Mouse (Mus musculus) forebrain, embryonic 12.5 days (tissue): ENCODE results near the gene Lzic. TPM values are rescaled to one million over a fixed set of nuclear protein-coding genes. Genes with fewer than 3 reads are reported as not detected.

Source experiments
- ATAC-seq: fragments of 200-750 bp; cut with Nextera tagmentation; 2 replicates; pipeline ENCODE4 v1.8.0; 2017; ENCODE audit warnings: moderate TSS enrichment; ENCODE audit not compliant: low FRiP score
- H3K27ac ChIP-seq: fragments of 300-500 bp; sonication (generic); 2 replicates; pipeline ENCODE4 v1.5.1; 2016; ENCODE audit warnings: mild to moderate bottlenecking
- H3K27me3 ChIP-seq: fragments of 300-500 bp; sonication (generic); 2 replicates; pipeline ENCODE4 v1.6.1; 2016; ENCODE audit warnings: mild to moderate bottlenecking
- H3K36me3 ChIP-seq: fragments of 300-500 bp; sonication (generic); replicated peaks from 2 replicates; pipeline ENCODE4 v1.6.1; 2016; ENCODE audit warnings: mild to moderate bottlenecking
- H3K4me1 ChIP-seq: fragments of 300-500 bp; sonication (generic); 2 replicates; pipeline ENCODE4 v1.6.1; 2016
- H3K4me2 ChIP-seq: fragments of 300-500 bp; sonication (generic); 2 replicates; pipeline ENCODE4 v1.6.1; 2016; ENCODE audit warnings: mild to moderate bottlenecking, moderate library complexity
- H3K4me3 ChIP-seq: fragments of 300-500 bp; sonication (generic); replicated peaks from 2 replicates; pipeline ENCODE4 v1.5.1; 2016; ENCODE audit warnings: mild to moderate bottlenecking
- H3K9ac ChIP-seq: fragments of 300-500 bp; sonication (generic); 2 replicates; pipeline ENCODE4 v1.6.1; 2016; ENCODE audit warnings: mild to moderate bottlenecking
- H3K9me3 ChIP-seq: fragments of 300-500 bp; sonication (generic); 2 replicates; pipeline ENCODE4 v1.6.1; 2016
- WGBS: fragments of 180-500 bp; shearing (Covaris S2); methylation state at CpG from one replicate; pipeline ENCODE4 v1.1.7; 2016; 5-methylcytosine and 5-hydroxymethylcytosine counted together
- polyA plus RNA-seq: library from polyadenylated mRNA; unstranded; fragments of >200 nt; fragmentation: Nextera tagmentation; extraction: Ambion mirVana; gene quantifications from 2 replicates; pipeline ENCODE4 v1.2.1, GENCODE M21; 2016

Lzic gene
- polyA plus RNA-seq, 1 experiment from 2014 or later, result 53.6 TPM

DNA sequence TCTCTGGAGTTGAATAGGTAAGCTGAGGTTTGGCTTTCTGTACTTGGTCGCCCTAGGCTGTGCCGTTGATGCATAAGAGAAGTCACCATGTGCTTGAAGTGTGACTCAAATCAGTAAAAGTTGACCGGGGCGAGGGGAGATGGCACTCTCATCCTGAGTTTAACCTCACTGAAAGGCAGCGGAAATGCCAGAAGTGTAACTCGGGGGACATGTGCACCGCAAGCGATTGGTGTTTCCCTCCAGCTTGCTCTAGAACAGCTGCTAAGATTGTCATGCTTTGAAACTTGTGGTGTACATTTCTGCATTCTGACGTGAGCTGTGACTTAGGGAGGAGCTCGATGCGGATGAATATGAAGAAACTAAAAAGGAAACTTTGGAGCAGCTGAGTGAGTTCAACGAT, 2.7 kb downstream of the Lzic start:
- Histone ChIP-seq H3K4me3 (no peak overlapping the region), H3K36me3 (peaks cover 51% of the 10 kb centered on the region), H3K4me2 (no peak overlapping the region), H3K4me1 (peaks cover 24% of the 10 kb centered on the region), H3K9me3 (no peaks in the 10 kb centered on the region), H3K27me3 (no peaks in the 10 kb centered on the region), H3K27ac (no peak overlapping the region), H3K9ac (no peak overlapping the region)
- 93% methylated on average over 12 of the region's 12 CpGs for WGBS
- no peak for ATAC-seq

DNA sequence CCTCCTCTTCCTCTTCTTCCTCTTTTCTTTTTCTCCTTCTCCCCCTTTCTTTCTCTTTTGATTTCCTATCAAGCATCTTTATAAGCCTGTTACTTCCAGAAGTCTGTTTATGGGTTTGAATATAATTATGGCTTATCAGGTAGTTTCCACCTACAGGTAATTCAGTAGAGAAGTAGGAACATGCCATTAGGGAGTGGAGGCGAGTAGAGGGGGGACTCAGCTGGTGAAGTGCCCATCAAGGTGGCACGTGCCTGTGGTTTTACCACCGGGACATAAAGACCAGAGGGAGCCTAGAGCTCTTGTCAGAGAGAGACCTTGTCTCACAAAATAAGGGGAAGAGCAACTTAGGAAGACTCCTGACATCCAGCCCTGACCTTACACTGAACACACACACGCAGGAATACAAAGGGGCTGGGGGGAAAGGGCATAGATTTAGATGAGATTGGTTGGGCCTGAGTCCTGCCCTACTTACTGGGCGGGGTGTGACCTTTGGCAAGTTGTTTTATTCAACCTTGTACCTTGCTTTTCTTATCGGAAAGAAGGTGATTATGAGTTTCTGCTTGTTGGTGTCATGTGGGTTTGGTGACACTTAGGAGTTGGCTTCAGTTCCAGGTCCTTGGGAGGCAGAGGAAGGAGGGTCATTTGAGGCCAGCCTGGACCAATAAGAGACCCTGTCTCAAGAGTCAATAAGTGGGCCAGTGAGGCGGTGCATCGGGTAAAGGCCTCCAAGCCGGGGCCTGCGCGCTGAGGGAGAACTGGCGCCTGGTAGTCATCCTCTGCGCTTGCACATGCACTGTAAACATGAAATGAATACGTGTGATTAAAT, 4.6 kb downstream of the Lzic start:
- Histone ChIP-seq H3K9ac (no peak overlapping the region), H3K4me1 (peaks cover 16% of the 10 kb centered on the region), H3K27me3 (no peaks in the 10 kb centered on the region), H3K27ac (no peak overlapping the region), H3K9me3 (no peaks in the 10 kb centered on the region), H3K4me3 (no peak overlapping the region), H3K4me2 (no peak overlapping the region), H3K36me3 (peaks cover 69% of the 10 kb centered on the region)
- WGBS, result 94% methylated on average over 14 of the region's 14 CpGs
- ATAC-seq, result no peak

DNA sequence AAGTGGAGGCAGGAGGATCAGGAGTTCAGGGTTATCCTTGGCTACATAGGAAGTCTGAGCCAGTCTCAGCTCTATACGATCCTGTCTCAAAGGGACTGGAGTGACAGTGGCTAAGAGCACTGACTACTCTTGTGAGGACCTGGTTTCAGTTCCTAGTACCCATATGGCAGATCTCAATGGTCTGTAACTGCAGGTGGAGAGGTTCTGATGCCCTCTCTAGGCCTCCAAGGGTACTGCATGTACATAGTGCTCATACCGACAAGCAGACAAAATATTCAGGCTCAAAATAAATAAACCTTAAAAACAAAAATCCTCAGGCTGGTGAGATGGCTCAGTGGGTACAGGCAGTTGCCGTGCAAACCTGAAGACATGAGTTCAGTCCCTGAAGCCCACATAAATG, 6.1 kb downstream of the Lzic start:
- Histone ChIP-seq H3K4me2 (no peak overlapping the region), H3K27me3 (no peaks in the 10 kb centered on the region), H3K9me3 (no peaks in the 10 kb centered on the region), H3K4me3 (no peak overlapping the region), H3K9ac (no peak overlapping the region), H3K4me1 (peaks cover 16% of the 10 kb centered on the region), H3K27ac (no peak overlapping the region), H3K36me3 (peaks cover 81% of the 10 kb centered on the region)
- 98% methylated on average over 3 of the region's 3 CpGs for WGBS
- no peak for ATAC-seq

DNA sequence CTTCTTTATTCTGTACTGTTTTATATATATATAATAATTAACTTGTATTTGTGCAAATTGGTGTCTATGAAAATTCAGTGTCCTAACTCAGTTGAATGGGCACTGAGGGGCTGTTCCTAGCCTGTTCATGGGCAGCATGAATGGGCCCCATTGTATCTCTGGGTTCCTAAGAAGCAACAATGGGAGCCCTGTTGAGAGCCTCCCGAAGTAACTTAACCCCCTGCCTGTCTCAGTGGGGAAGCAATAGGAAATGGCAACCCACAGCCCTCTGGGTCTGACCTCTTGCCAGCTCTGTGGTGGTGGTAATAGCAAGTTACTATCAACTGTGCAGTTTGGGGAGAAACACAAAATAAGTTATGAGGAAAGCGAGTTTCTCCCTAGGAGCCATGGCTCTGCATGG, 11.6 kb downstream of the Lzic start:
- peak overlapping the region; percentile 17; the same call in 1 of the 2 replicates for H3K4me2 ChIP-seq
- H3K4me3 ChIP-seq, result no peak overlapping the region
- peaks cover 72% of the 10 kb centered on the region for H3K36me3 ChIP-seq
- H3K27me3 ChIP-seq, result no peaks in the 10 kb centered on the region; the same call in 1 of the 2 replicates
- peak; percentile 65 for ATAC-seq
- H3K9me3 ChIP-seq, result no peaks in the 10 kb centered on the region
- WGBS, result 4% methylated on average over 2 of the region's 2 CpGs
- no peak overlapping the region for H3K9ac ChIP-seq
- H3K27ac ChIP-seq, result peak overlapping the region; percentile 65
- H3K4me1 ChIP-seq, result peaks cover 19% of the 10 kb centered on the region

- H3K4me2 ChIP-seq, result no peak overlapping the region
- WGBS, result 76% methylated on average over 8 of the region's 8 CpGs
- peaks cover 67% of the 10 kb centered on the region for H3K36me3 ChIP-seq
- H3K27me3 ChIP-seq, result no peaks in the 10 kb centered on the region; the same call in 1 of the 2 replicates
- no peak for ATAC-seq
- H3K27ac ChIP-seq, result no peak overlapping the region
- H3K4me1 ChIP-seq, result peaks cover 19% of the 10 kb centered on the region
- no peak overlapping the region for H3K4me3 ChIP-seq
- H3K9ac ChIP-seq, result no peak overlapping the region
- no peaks in the 10 kb centered on the region for H3K9me3 ChIP-seq
These were observed 13.9 kb downstream of the Lzic start for GRCm38 (mm10) chr4:149498901-149499300.

DNA sequence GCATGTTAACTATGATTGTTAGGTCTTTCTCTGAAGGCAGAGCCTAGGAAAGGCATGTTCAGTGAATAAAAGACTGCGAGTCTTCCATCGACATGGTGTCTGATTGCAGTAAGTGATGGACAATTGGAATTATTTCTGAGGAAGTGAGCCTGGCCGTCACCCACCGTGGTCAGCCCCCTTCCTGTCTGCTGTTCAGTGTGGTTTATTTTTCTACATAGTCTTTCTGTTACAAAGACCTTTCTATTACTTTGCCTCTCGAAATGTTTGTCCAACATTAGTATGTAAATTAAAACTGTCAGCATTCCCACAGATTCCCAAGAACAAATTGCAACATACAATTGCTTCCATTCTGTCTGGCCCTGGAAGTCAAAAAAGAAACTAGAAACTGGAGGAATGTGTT, 14.8 kb downstream of the Lzic start:
- H3K27ac ChIP-seq, result no peak overlapping the region
- H3K4me1 ChIP-seq, result peaks cover 24% of the 10 kb centered on the region
- ATAC-seq, result no peak
- H3K9me3 ChIP-seq, result no peaks in the 10 kb centered on the region
- H3K36me3 ChIP-seq, result peaks cover 58% of the 10 kb centered on the region
- H3K4me2 ChIP-seq, result no peak overlapping the region
- no peak overlapping the region for H3K4me3 ChIP-seq
- no peaks in the 10 kb centered on the region; the same call in 1 of the 2 replicates for H3K27me3 ChIP-seq
- 77% methylated on average over 5 of the region's 5 CpGs for whole genome bisulfite sequencing
- no peak overlapping the region for H3K9ac ChIP-seq

DNA sequence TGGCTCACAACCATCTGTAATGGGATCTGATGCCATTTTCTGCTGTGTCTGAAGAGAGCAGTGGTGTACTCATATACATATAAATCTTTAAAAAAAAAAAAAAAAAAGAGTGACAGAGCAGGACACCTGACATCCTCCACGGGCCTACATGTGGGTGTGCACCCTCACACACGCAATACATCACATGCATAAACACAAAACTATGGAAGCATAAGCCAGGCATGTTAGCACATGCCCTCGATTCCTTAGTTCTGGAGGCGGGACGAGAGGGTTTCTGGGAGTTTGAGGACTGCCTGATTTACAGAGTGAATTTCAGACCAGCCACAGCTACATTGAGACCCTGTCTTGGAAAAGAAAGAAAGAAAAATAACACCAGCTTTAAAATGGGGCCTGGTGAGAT, 19.3 kb downstream of the Lzic start:
- Histone ChIP-seq H3K4me2 (no peak overlapping the region), H3K36me3 (peaks cover 28% of the 10 kb centered on the region), H3K4me1 (peaks cover 14% of the 10 kb centered on the region), H3K9ac (no peak overlapping the region), H3K9me3 (no peaks in the 10 kb centered on the region), H3K4me3 (no peak overlapping the region), H3K27ac (peak overlapping the region; percentile 77), H3K27me3 (no peaks in the 10 kb centered on the region)
- 58% methylated on average over 5 of the region's 5 CpGs for WGBS
- ATAC-seq, result no peak; the same call in 1 of the 2 replicates

GRCm38 (mm10) chr4:149504858-149505257, 19.8 kb downstream of the Lzic start:
- Histone ChIP-seq H3K9me3 (no peaks in the 10 kb centered on the region), H3K27me3 (no peaks in the 10 kb centered on the region), H3K4me1 (peaks cover 10% of the 10 kb centered on the region), H3K4me3 (no peak overlapping the region), H3K27ac (peak overlapping the region; percentile 77), H3K4me2 (no peak overlapping the region), H3K9ac (no peak overlapping the region), H3K36me3 (peaks cover 26% of the 10 kb centered on the region)
- WGBS, result 5% methylated on average over 3 of the region's 3 CpGs
- no peak; the same call in 1 of the 2 replicates for ATAC-seq

- peaks cover 10% of the 10 kb centered on the region for H3K4me1 ChIP-seq
- H3K4me2 ChIP-seq, result no peak overlapping the region
- H3K9ac ChIP-seq, result no peak overlapping the region
- H3K4me3 ChIP-seq, result no peak overlapping the region
- H3K27me3 ChIP-seq, result no peaks in the 10 kb centered on the region
- H3K27ac ChIP-seq, result peak overlapping the region; percentile 77; the same call in 1 of the 2 replicates
- ATAC-seq, result peak; percentile 53; the same call in 1 of the 2 replicates
- H3K9me3 ChIP-seq, result no peaks in the 10 kb centered on the region
- 22% methylated on average over 15 of the region's 15 CpGs for WGBS
- H3K36me3 ChIP-seq, result peaks cover 21% of the 10 kb centered on the region
These were observed 20.4 kb downstream of the Lzic start for GRCm38 (mm10) chr4:149505261-149505967.

DNA sequence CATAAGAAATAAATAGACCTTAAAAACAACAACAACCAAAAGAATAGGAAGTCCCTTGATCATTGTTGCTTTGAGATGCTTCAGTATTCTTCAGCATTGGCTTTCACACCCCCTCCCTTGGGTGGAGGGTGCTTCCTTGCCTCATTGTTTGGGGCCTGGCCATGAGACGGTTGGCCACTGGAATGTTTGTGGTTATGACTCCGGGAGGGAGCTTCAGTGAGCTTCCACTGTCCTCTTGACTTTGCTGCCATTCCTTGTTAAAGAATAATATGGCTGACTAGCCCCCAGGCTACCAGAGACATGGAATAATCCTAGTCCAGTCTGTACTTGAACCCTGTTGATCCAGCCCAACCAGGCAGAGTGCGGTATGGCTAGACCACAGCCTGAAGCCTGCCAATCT, 21.9 kb downstream of the Lzic start:
- H3K9ac ChIP-seq, result no peak overlapping the region
- H3K4me1 ChIP-seq, result peaks cover 19% of the 10 kb centered on the region
- no peak overlapping the region for H3K4me2 ChIP-seq
- H3K27ac ChIP-seq, result no peak overlapping the region
- H3K9me3 ChIP-seq, result no peaks in the 10 kb centered on the region
- H3K27me3 ChIP-seq, result no peaks in the 10 kb centered on the region
- H3K4me3 ChIP-seq, result no peak overlapping the region
- 96% methylated on average over 3 of the region's 3 CpGs for WGBS
- ATAC-seq, result no peak
- peaks cover 8% of the 10 kb centered on the region for H3K36me3 ChIP-seq

- H3K9ac ChIP-seq, result peak overlapping the region; percentile 17; the same call in 1 of the 2 replicates
These were observed 26.2 kb downstream of the Lzic start for GRCm38 (mm10) chr4:149511221-149511646.

GRCm38 (mm10) chr4:149512072-149512471, 27.0 kb downstream of the Lzic start:
- WGBS, result 81% methylated on average over 7 of the region's 7 CpGs
- no peak for ATAC-seq
- peak overlapping the region; percentile 56 for H3K27ac ChIP-seq
- H3K4me3 ChIP-seq, result no peak overlapping the region
- H3K27me3 ChIP-seq, result no peaks in the 10 kb centered on the region
- no peak overlapping the region for H3K9ac ChIP-seq
- no peaks in the 10 kb centered on the region for H3K36me3 ChIP-seq
- no peak overlapping the region for H3K4me2 ChIP-seq
- no peaks in the 10 kb centered on the region for H3K9me3 ChIP-seq
- peaks cover 9% of the 10 kb centered on the region; the same call in 1 of the 2 replicates for H3K4me1 ChIP-seq

More at GRCm38 (mm10) chr4:149511221-149511646, 26.2 kb downstream of the Lzic start:
- H3K36me3 ChIP-seq, result no peaks in the 10 kb centered on the region
- no peaks in the 10 kb centered on the region for H3K27me3 ChIP-seq
- no peaks in the 10 kb centered on the region for H3K9me3 ChIP-seq
- H3K4me2 ChIP-seq, result no peak overlapping the region
- peak overlapping the region; percentile 56 for H3K27ac ChIP-seq
- peaks cover 9% of the 10 kb centered on the region; the same call in 1 of the 2 replicates for H3K4me1 ChIP-seq
- 39% methylated on average over 6 of the region's 6 CpGs for WGBS
- no peak for ATAC-seq
- H3K4me3 ChIP-seq, result no peak overlapping the region
